ENCODE assay signal across 23 mouse cellular contexts in the genomic region with DNA sequence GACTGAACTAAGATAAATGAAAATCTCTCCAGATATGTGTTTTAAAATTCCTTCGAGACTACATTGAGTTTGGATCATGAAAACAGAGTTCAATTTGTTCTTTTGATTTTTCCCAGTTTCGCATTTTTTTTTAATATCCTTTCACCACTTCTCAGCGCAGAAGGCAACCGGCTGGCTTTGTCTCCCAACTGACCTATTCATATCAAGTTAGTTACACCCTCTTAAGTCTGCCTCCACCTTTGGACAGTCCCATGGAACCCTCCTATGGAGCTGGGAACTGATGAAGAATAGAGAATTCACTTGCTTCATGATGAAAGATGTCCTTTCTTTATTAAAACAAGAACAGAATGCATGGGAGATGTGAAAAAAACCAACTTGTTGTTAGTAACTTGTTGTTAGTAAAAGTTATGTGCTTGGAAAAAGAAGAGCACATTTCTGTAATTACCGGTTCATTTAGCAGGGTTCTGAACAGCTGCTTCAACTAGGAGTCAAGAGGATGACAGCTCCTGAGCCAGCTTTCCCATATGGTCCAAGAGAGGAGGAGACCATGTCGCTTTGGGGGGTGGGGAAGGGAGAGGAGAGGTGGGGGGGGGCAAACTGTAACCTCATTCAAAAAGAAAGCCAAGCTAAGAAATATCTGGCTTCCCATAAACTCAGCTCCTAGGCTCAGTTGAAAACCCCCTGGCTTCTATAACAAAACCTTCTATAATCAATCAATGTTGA.
DNase-seq lines count a peak whose midpoint lies in the region; ATAC-seq and TF ChIP-seq lines count a peak whose summit lies in the region.
"Had no signal": no experiment of that assay in that cellular context is flagged by ENCODE, and none has a peak within 500 bp of the region (broad histone marks: within the 10 kb centered on the region; RNA-seq: fewer than 3 reads in every experiment).

No protein-coding gene starts in this region.

- intact Hi-C loops in heart, postnatal 10 days (cut with DNase I), result loop anchor here (10.0 kb wide), 1 partner anchor 548 kb away; no protein-coding TSS in a partner anchor
- intact Hi-C loops in left cerebral cortex, postnatal 4 days (cut with DNase I), result no loop called here
- intact Hi-C loops in left cerebral cortex, adult 2 months (cut with DNase I), result no loop called here

- H3K27me3 ChIP-seq in heart, embryonic 11.5 days (ENCODE audit: control insufficient read depth, insufficient read depth, low read length), result no peaks in the 10 kb centered on the region
- H3K27me3 ChIP-seq in embryonic facial prominence, embryonic 10.5 days (replicated peaks; ENCODE audit: low read depth, poor library complexity, severe bottlenecking), result no peaks in the 10 kb centered on the region
- H3K27me3 ChIP-seq: forebrain, embryonic 15.5 days; limb, embryonic 12.5 days; liver, embryonic 12.5 days; neural tube, embryonic 12.5 days had no signal

- no peak overlapping the region for H3K9ac ChIP-seq in heart, embryonic 11.5 days (ENCODE audit: low read depth, low read length)
- H3K9ac ChIP-seq: forebrain, embryonic 15.5 days; limb, embryonic 12.5 days; liver, embryonic 12.5 days; neural tube, embryonic 12.5 days had no signal

- H3K27ac ChIP-seq in heart, embryonic 11.5 days (ENCODE audit: low read depth, low read length), result no peak overlapping the region
- no peak overlapping the region for H3K27ac ChIP-seq in left cerebral cortex, adult 2 months
- 0 out of 2 replicates have a peak overlapping the region, but pooled peaks have one; percentile 24 for H3K27ac ChIP-seq in embryonic facial prominence, embryonic 10.5 days (replicated peaks)
- H3K27ac ChIP-seq: forebrain, embryonic 15.5 days; limb, embryonic 12.5 days; liver, embryonic 12.5 days; neural tube, embryonic 12.5 days had no signal

- WGBS in heart, embryonic 11.5 days (ENCODE audit: insufficient replicate concordance), result 78% methylated on average over 6 of the region's 6 CpGs
- 81% methylated on average over 6 of the region's 6 CpGs for whole genome bisulfite sequencing in embryonic facial prominence, embryonic 10.5 days

- no peaks in the 10 kb centered on the region for H3K9me3 ChIP-seq in heart, embryonic 11.5 days (replicated peaks; ENCODE audit: control insufficient read depth, low read length)
- H3K9me3 ChIP-seq in embryonic facial prominence, embryonic 10.5 days, result no peaks in the 10 kb centered on the region
- H3K9me3 ChIP-seq: forebrain, embryonic 15.5 days; limb, embryonic 12.5 days; liver, embryonic 12.5 days; neural tube, embryonic 12.5 days had no signal

- H3K4me3 ChIP-seq in heart, embryonic 11.5 days (ENCODE audit: low read depth, low read length), result no peak overlapping the region
- no peak overlapping the region for H3K4me3 ChIP-seq in left cerebral cortex, adult 2 months
- H3K4me3 ChIP-seq in embryonic facial prominence, embryonic 10.5 days, result no peak overlapping the region
- H3K4me3 ChIP-seq: erythroblast, embryonic 14.5 days; forebrain, embryonic 15.5 days; limb, embryonic 12.5 days; liver, embryonic 12.5 days; neural tube, embryonic 12.5 days had no signal

- no peak for TF ChIP-seq CTCF in left cerebral cortex, adult 2 months (IDR thresholded peaks at IDR 0.05)

- peak; percentile 3 to 7 for DNase-seq in cerebellum, postnatal 14 days
- no peak for DNase-seq in cerebellum, postnatal 4 days (ENCODE audit: low spot score in 2 of 2)
- DNase-seq in heart, postnatal 10 days, result peak; percentile 33 to 42
- peak; percentile 57 for DNase-seq in left cerebral cortex, postnatal 4 days
- no peak for DNase-seq in left cerebral cortex, adult 2 months (ENCODE audit: extremely low spot score in 1 of 2, low spot score in 2 of 2)
- no peak for DNase-seq in embryonic facial prominence, embryonic 10.5 days (ENCODE audit: low spot score)
- DNase-seq in layer of hippocampus, adult 9-11 months, result no peak
- DNase-seq: adrenal gland, postnatal 10 days; cerebellum, adult 8-10 months; gastrocnemius, postnatal 10 days; kidney, adult 2 months; kidney, postnatal 10 days; lung, adult 18-20 months; lung, postnatal 10 days; retina, postnatal 1 day had no signal

- no peak for ATAC-seq in heart, embryonic 11.5 days (replicated peaks; ENCODE audit: insufficient number of reproducible peaks, low FRiP score, low TSS enrichment)
- ATAC-seq: forebrain, embryonic 15.5 days; inflammation-experienced regulatory T-cells, adult 6 months; liver, embryonic 12.5 days had no signal

- H3K4me1 ChIP-seq in heart, embryonic 11.5 days (ENCODE audit: control insufficient read depth, insufficient read depth, low read length), result no peaks in the 10 kb centered on the region
- H3K4me1 ChIP-seq in embryonic facial prominence, embryonic 10.5 days, result peaks cover 14% of the 10 kb centered on the region
- H3K4me1 ChIP-seq: liver, embryonic 12.5 days had no signal

- H3K36me3 ChIP-seq in heart, embryonic 11.5 days (ENCODE audit: control insufficient read depth, insufficient read depth, low read length), result no peaks in the 10 kb centered on the region
- H3K36me3 ChIP-seq in embryonic facial prominence, embryonic 10.5 days (replicated peaks), result no peaks in the 10 kb centered on the region
- H3K36me3 ChIP-seq: forebrain, embryonic 15.5 days; limb, embryonic 12.5 days; liver, embryonic 12.5 days; neural tube, embryonic 12.5 days had no signal

- no peak overlapping the region for H3K4me2 ChIP-seq in heart, embryonic 11.5 days
- H3K4me2 ChIP-seq: forebrain, embryonic 15.5 days; limb, embryonic 12.5 days; liver, embryonic 12.5 days; midbrain, embryonic 11.5 days; neural tube, embryonic 12.5 days had no signal

Comparison
In these comparisons a context has a peak if more than half of its experiments do, and no peak if none do; other contexts are left out.
1. DNase-seq: peak in cerebellum, postnatal 14 days (2 of 2), heart, postnatal 10 days (2 of 2) and left cerebral cortex, postnatal 4 days (single experiment); none in cerebellum, postnatal 4 days (0 of 2), left cerebral cortex, adult 2 months (0 of 2), embryonic facial prominence, embryonic 10.5 days (single experiment) and layer of hippocampus, adult 9-11 months (single experiment).